8 mouse cellular contexts compared by ENCODE assay signal in the genomic region with DNA sequence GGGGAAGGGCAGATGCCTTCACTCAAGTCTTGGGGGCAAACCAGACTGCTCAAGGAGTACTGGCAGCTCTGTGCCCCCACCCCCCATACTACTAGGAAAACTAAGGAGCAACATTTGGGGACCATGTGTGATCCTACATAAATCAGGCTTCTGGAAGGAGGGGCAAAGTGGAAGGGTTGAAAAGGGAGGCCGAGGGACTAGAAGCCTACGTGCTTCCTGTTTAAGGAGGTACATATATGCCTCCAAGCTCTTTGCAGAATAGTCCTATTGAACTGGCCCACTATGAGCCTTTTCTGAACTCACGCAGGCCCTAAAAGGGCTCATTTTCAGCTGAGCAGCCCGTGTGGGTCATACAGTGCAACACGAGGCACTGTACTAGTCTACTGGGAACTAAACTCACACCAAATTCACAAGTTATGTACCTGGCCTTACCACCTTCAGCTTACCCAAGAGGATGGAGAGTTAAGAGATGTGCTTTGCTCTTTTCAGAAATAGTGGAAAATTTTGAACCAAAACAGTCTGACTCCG. TPM values are rescaled to one million over a fixed set of nuclear protein-coding genes. Genes with fewer than 3 reads are reported as not detected.
DNase-seq lines count a peak whose midpoint lies in the region; ATAC-seq and TF ChIP-seq lines count a peak whose summit lies in the region.

No protein-coding gene starts in this region.

- H3K9me3 ChIP-seq in heart, embryonic 11.5 days (replicated peaks; ENCODE audit: control insufficient read depth, low read length), result no peaks in the 10 kb centered on the region
- no peaks in the 10 kb centered on the region for H3K9me3 ChIP-seq in ES-Bruce4 (replicated peaks; ENCODE audit: control insufficient read depth, insufficient read depth, low read length, poor library complexity, severe bottlenecking)
- H3K9me3 ChIP-seq in hindbrain, embryonic 11.5 days (ENCODE audit: control insufficient read depth, low read length), result no peaks in the 10 kb centered on the region
- no peaks in the 10 kb centered on the region for H3K9me3 ChIP-seq in midbrain, postnatal 0 days (ENCODE audit: low read length)

- 42% methylated on average over 6 of the region's 6 CpGs for WGBS in heart, embryonic 11.5 days (ENCODE audit: insufficient replicate concordance)
- WGBS in hindbrain, embryonic 11.5 days, result 47% methylated on average over 6 of the region's 6 CpGs
- WGBS in midbrain, postnatal 0 days, result 52% methylated on average over 6 of the region's 6 CpGs

- no peaks in the 10 kb centered on the region for H3K36me3 ChIP-seq in heart, embryonic 11.5 days (ENCODE audit: control insufficient read depth, insufficient read depth, low read length)
- H3K36me3 ChIP-seq in ES-Bruce4 (ENCODE audit: control insufficient read depth, insufficient read depth, low read length, poor library complexity, severe bottlenecking), result no peaks in the 10 kb centered on the region
- H3K36me3 ChIP-seq in hindbrain, embryonic 11.5 days (ENCODE audit: control insufficient read depth, insufficient read depth, low read length), result no peaks in the 10 kb centered on the region
- H3K36me3 ChIP-seq in midbrain, postnatal 0 days (ENCODE audit: insufficient read depth, low read length), result 0 out of 2 replicates have a peak, but pooled peaks cover 1% of the 10 kb centered on the region

- H3K9ac ChIP-seq in heart, embryonic 11.5 days (ENCODE audit: low read depth, low read length), result peak overlapping the region; percentile 91; the same call in 1 of the 2 replicates
- H3K9ac ChIP-seq in ES-Bruce4 (ENCODE audit: low read depth, poor library complexity, severe bottlenecking), result peak overlapping the region; percentile 85; the same call in 1 of the 2 replicates
- H3K9ac ChIP-seq in hindbrain, embryonic 11.5 days (ENCODE audit: low read depth, low read length), result no peak overlapping the region
- H3K9ac ChIP-seq in midbrain, postnatal 0 days (replicated peaks; ENCODE audit: low read length, poor library complexity, severe bottlenecking), result no peak overlapping the region

- no peak for ATAC-seq in heart, embryonic 11.5 days (replicated peaks; ENCODE audit: insufficient number of reproducible peaks, low FRiP score, low TSS enrichment)
- no peak for ATAC-seq in hindbrain, embryonic 11.5 days (ENCODE audit: low FRiP score)
- no peak for ATAC-seq in midbrain, postnatal 0 days (ENCODE audit: low FRiP score)

- no peaks in the 10 kb centered on the region for H3K27me3 ChIP-seq in heart, embryonic 11.5 days (ENCODE audit: control insufficient read depth, insufficient read depth, low read length)
- H3K27me3 ChIP-seq in ES-Bruce4 (ENCODE audit: control insufficient read depth, insufficient read depth, low read length, poor library complexity, severe bottlenecking), result no peaks in the 10 kb centered on the region
- H3K27me3 ChIP-seq in hindbrain, embryonic 11.5 days (ENCODE audit: control insufficient read depth, insufficient read depth, low read length), result peaks cover 22% of the 10 kb centered on the region
- peaks cover 5% of the 10 kb centered on the region; the same call in 1 of the 2 replicates for H3K27me3 ChIP-seq in midbrain, postnatal 0 days (ENCODE audit: insufficient read depth, low read length)

- no peak for DNase-seq in heart, adult 9 months (ENCODE audit: low spot score in 2 of 2)
- peak; percentile 15 for DNase-seq in hindbrain, embryonic 11.5 days (ENCODE audit: low spot score)
- no peak for DNase-seq in midbrain, postnatal 0 days (ENCODE audit: low spot score)
- DNase-seq in adrenal gland, postnatal 14 days, result no peak
- no peak for DNase-seq in urinary bladder, postnatal 4 days (ENCODE audit: low spot score in 2 of 2)
- DNase-seq in embryo, embryonic 9.5 days (ENCODE audit: extremely low spot score), result no peak

- no peak for TF ChIP-seq CTCF in ES-Bruce4 (IDR thresholded peaks at IDR 0.05; ENCODE audit: low read depth, low read length)
- TF ChIP-seq CTCF in midbrain, postnatal 0 days (IDR thresholded peaks at IDR 0.05), result no peak

- H3K27ac ChIP-seq in heart, embryonic 11.5 days (ENCODE audit: low read depth, low read length), result peak overlapping the region; percentile 100
- H3K27ac ChIP-seq in ES-Bruce4 (ENCODE audit: insufficient read depth, low read length), result no peak overlapping the region
- 0 out of 2 replicates have a peak overlapping the region, but pooled peaks have one; percentile 5 for H3K27ac ChIP-seq in hindbrain, embryonic 11.5 days (ENCODE audit: low read depth, low read length)
- peak overlapping the region; percentile 95 for H3K27ac ChIP-seq in midbrain, postnatal 0 days (ENCODE audit: low read depth, low read length)

- no peak for TF ChIP-seq POLR2A in ES-Bruce4 (IDR thresholded peaks at IDR 0.05; ENCODE audit: insufficient read depth, low read length)

- peaks cover 54% of the 10 kb centered on the region for H3K4me1 ChIP-seq in heart, embryonic 11.5 days (ENCODE audit: control insufficient read depth, insufficient read depth, low read length)
- peaks cover 18% of the 10 kb centered on the region for H3K4me1 ChIP-seq in ES-Bruce4 (ENCODE audit: control insufficient read depth, insufficient read depth, low read length)
- peaks cover 21% of the 10 kb centered on the region for H3K4me1 ChIP-seq in hindbrain, embryonic 11.5 days (replicated peaks; ENCODE audit: control insufficient read depth, insufficient read depth, low read length)
- peaks cover 20% of the 10 kb centered on the region; the same call in 1 of the 2 replicates for H3K4me1 ChIP-seq in midbrain, postnatal 0 days (ENCODE audit: insufficient read depth, low read length)

- H3K4me2 ChIP-seq in heart, embryonic 11.5 days, result peak overlapping the region; percentile 97
- H3K4me2 ChIP-seq in hindbrain, embryonic 11.5 days (replicated peaks; ENCODE audit: low read depth, low read length), result no peak overlapping the region
- peak overlapping the region; percentile 92 for H3K4me2 ChIP-seq in midbrain, postnatal 0 days (ENCODE audit: low read depth, low read length, poor library complexity, severe bottlenecking)

- TF ChIP-seq EP300 in ES-Bruce4 (IDR thresholded peaks at IDR 0.05; ENCODE audit: insufficient read depth, low read depth, low read length), result no peak

- H3K4me3 ChIP-seq in heart, embryonic 11.5 days (ENCODE audit: low read depth, low read length), result peak overlapping the region; percentile 97; the same call in 1 of the 2 replicates
- no peak overlapping the region for H3K4me3 ChIP-seq in ES-Bruce4 (ENCODE audit: low read depth, low read length)
- 0 out of 2 replicates have a peak overlapping the region, but pooled peaks have one; percentile 88 for H3K4me3 ChIP-seq in hindbrain, embryonic 11.5 days (ENCODE audit: low read depth, low read length)
- peak overlapping the region; percentile 90; the same call in 1 of the 2 replicates for H3K4me3 ChIP-seq in midbrain, postnatal 0 days (ENCODE audit: low read depth, low read length)

RNA-seq across cellular contexts. Expression of gene Mef2d, which starts 1.2 kb away (rescaled TPM):
- polyA plus RNA-seq in heart, embryonic 11.5 days (2014; fragmentation: Nextera tagmentation; extraction: Ambion mirVana), result 39.8 and 45.1 TPM in 2 replicates
- 41.5 and 48.1 TPM in 2 replicates for polyA plus RNA-seq in ES-Bruce4 (2011; ENCODE audit: insufficient read depth, insufficient read length, low read depth, missing spikeins)
- 12.0 and 12.3 TPM in 2 replicates for polyA plus RNA-seq in hindbrain, embryonic 11.5 days (2014; fragmentation: Nextera tagmentation; extraction: Ambion mirVana)
- 45.5 and 59.6 TPM in 2 replicates for total RNA-seq in midbrain, postnatal 0 days (2014; rRNA removed)
- 21.5 and 26.1 TPM in 2 replicates for polyA plus RNA-seq in midbrain, postnatal 0 days (2015; fragmentation: Nextera tagmentation; extraction: Ambion mirVana)
- 92.9 and 98.4 TPM in 2 replicates for total RNA-seq in adrenal gland, postnatal 14 days (2021)

RNA-seq across cellular contexts. Expression of gene Iqgap3, which starts 59.2 kb away (rescaled TPM):
- 18.5 and 21.9 TPM in 2 replicates for polyA plus RNA-seq in heart, embryonic 11.5 days (2014; fragmentation: Nextera tagmentation; extraction: Ambion mirVana)
- polyA plus RNA-seq in ES-Bruce4 (2011; ENCODE audit: insufficient read depth, insufficient read length, low read depth, missing spikeins), result 28.2 and 30.9 TPM in 2 replicates
- 10.5 and 13.5 TPM in 2 replicates for polyA plus RNA-seq in hindbrain, embryonic 11.5 days (2014; fragmentation: Nextera tagmentation; extraction: Ambion mirVana)
- total RNA-seq in midbrain, postnatal 0 days (2014; rRNA removed), result 3.1 and 5.4 TPM in 2 replicates
- polyA plus RNA-seq in midbrain, postnatal 0 days (2015; fragmentation: Nextera tagmentation; extraction: Ambion mirVana), result 1.2 and 1.4 TPM in 2 replicates
- 7.3 and 8.0 TPM in 2 replicates for total RNA-seq in adrenal gland, postnatal 14 days (2021)

Comparison
In these comparisons a context has a peak if more than half of its experiments do, and no peak if none do; other contexts are left out.
1. H3K9ac ChIP-seq: peak in heart, embryonic 11.5 days (single experiment) and ES-Bruce4 (single experiment); none in hindbrain, embryonic 11.5 days (single experiment) and midbrain, postnatal 0 days (single experiment).